Mouse (Mus musculus) hindbrain, postnatal 0 days (tissue): ENCODE measurements around the gene Tppp. TPM values are rescaled to one million over a fixed set of nuclear protein-coding genes. Genes with fewer than 3 reads are reported as not detected.
"Not testable (repeated sequence)": the region's sequence is repeated elsewhere in the genome, so short reads cannot be mapped to it uniquely, and the experiment has no call there.

Source experiments
- ATAC-seq: fragments of 200-750 bp; cut with Nextera tagmentation; 2 replicates; pipeline ENCODE4 v1.8.0; 2017; ENCODE audit warnings: mild to moderate bottlenecking, moderate TSS enrichment, moderate library complexity
- DNase-seq: peaks from one replicate; pipeline ENCODE4 v3.0.0-alpha.2; 2015; ENCODE audit warnings: low spot score
- H3K27ac ChIP-seq: fragments of 300-500 bp; sonication (generic); 2 replicates; pipeline ENCODE4 v1.5.1; 2014; ENCODE audit warnings: mild to moderate bottlenecking
- H3K27me3 ChIP-seq: fragments of 300-500 bp; sonication (generic); 2 replicates; pipeline ENCODE4 v1.6.1; 2014; ENCODE audit warnings: low read length, mixed read lengths; ENCODE audit not compliant: insufficient read depth
- H3K36me3 ChIP-seq: fragments of 300-500 bp; sonication (generic); 2 replicates; pipeline ENCODE4 v1.6.1; 2014; ENCODE audit warnings: low read length, mixed read lengths; ENCODE audit not compliant: insufficient read depth
- H3K4me1 ChIP-seq: fragments of 300-500 bp; sonication (generic); 2 replicates; pipeline ENCODE4 v1.6.1; 2014; ENCODE audit warnings: antibody characterized with exemption, low read length, mixed read lengths; ENCODE audit not compliant: insufficient read depth
- H3K4me2 ChIP-seq: fragments of 300-500 bp; sonication (generic); 2 replicates; pipeline ENCODE4 v1.6.1; 2014; ENCODE audit warnings: low read depth, mild to moderate bottlenecking, low read length, moderate library complexity, mixed read lengths
- H3K4me3 ChIP-seq: fragments of 300-500 bp; sonication (generic); 2 replicates; pipeline ENCODE4 v1.5.1; 2014; ENCODE audit warnings: low read length
- H3K9ac ChIP-seq: fragments of 300-500 bp; sonication (generic); replicated peaks from 2 replicates; pipeline ENCODE4 v1.6.1; 2014; ENCODE audit warnings: mild to moderate bottlenecking, low read length, moderate library complexity, mixed read lengths
- H3K9me3 ChIP-seq: fragments of 300-500 bp; sonication (generic); 2 replicates; pipeline ENCODE4 v1.6.1; 2016; ENCODE audit warnings: low read length, mixed read lengths
- CTCF ChIP-seq: IDR thresholded peaks from 2 replicates; pipeline ENCODE4 v1.5.1; 2016; ENCODE audit warnings: antibody characterized with exemption, control low read depth, low read depth
- WGBS: fragments of 180-500 bp; shearing (Covaris S2); extraction: QIAGEN DNeasy Blood & Tissue Kit; methylation state at CpG from one replicate; pipeline ENCODE4 v1.1.7; 2014; 5-methylcytosine and 5-hydroxymethylcytosine counted together
- polyA plus RNA-seq: library from polyadenylated mRNA; unstranded; fragments of >200 nt; fragmentation: Nextera tagmentation; extraction: Ambion mirVana; gene quantifications from 2 replicates; pipeline ENCODE4 v1.2.1, GENCODE M21; 2015
- total RNA-seq: library from RNA; depleted of rRNA; stranded (reverse); fragments of >200 nt; gene quantifications from 2 replicates; pipeline ENCODE4 v1.2.3, GENCODE M21; 2014

The Tppp gene
- total and polyA plus RNA-seq, 2 experiments from 2014 or later, result 8.7 to 36.6 TPM

GRCm38 (mm10) chr13:74001492-74001891 is 7.7 kb upstream of the Tppp start:
- Histone ChIP-seq H3K27ac (no peak overlapping the region), H3K9ac (no peak overlapping the region), H3K4me2 (no peak overlapping the region), H3K4me3 (no peak overlapping the region), H3K9me3 (no peaks in the 10 kb centered on the region), H3K27me3 (no peaks in the 10 kb centered on the region), H3K4me1 (no peaks in the 10 kb centered on the region), H3K36me3 (no peaks in the 10 kb centered on the region)
- WGBS, result 71% methylated on average over 4 of the region's 4 CpGs
- DNase-seq (no peak), ATAC-seq (no peak)
- TF ChIP-seq CTCF, result no peak

GRCm38 (mm10) chr13:74006881-74007280 is 2.3 kb upstream of the Tppp start:
- H3K4me3 ChIP-seq, H3K36me3 ChIP-seq, DNase-seq, H3K27me3 ChIP-seq, H3K9ac ChIP-seq, ATAC-seq, H3K9me3 ChIP-seq, H3K4me2 ChIP-seq, H3K27ac ChIP-seq: not testable (repeated sequence)
- WGBS, result 86% methylated on average over 4 of the region's 4 CpGs
- peaks cover 11% of the 10 kb centered on the region for H3K4me1 ChIP-seq

- H3K36me3 ChIP-seq, H3K4me3 ChIP-seq, ATAC-seq, H3K27me3 ChIP-seq, H3K9me3 ChIP-seq, H3K27ac ChIP-seq, H3K9ac ChIP-seq, DNase-seq: not testable (repeated sequence)
- H3K4me1 ChIP-seq, result peaks cover 12% of the 10 kb centered on the region
- 80% methylated on average over 2 of the region's 2 CpGs for WGBS
- H3K4me2 ChIP-seq, result peak overlapping the region; percentile 96; the same call in 1 of the 2 replicates
Measured at GRCm38 (mm10) chr13:74008216-74008615, 991 bp upstream of the Tppp start.

- peak overlapping the region; percentile 69 for H3K4me3 ChIP-seq
- no peaks in the 10 kb centered on the region for H3K27me3 ChIP-seq
- peak; percentile 66 for ATAC-seq
- WGBS, result under 1% methylated on average over 55 of the region's 55 CpGs
- peak overlapping the region; percentile 96 for H3K4me2 ChIP-seq
- no peaks in the 10 kb centered on the region for H3K36me3 ChIP-seq
- DNase-seq, result peak; percentile 89
- no peaks in the 10 kb centered on the region for H3K9me3 ChIP-seq
- peak overlapping the region; percentile 90 for H3K27ac ChIP-seq
- peaks cover 12% of the 10 kb centered on the region for H3K4me1 ChIP-seq
- peak overlapping the region; percentile 75 for H3K9ac ChIP-seq
- no peak for TF ChIP-seq CTCF
Measured at GRCm38 (mm10) chr13:74009791-74010614, 796 bp downstream of the Tppp start.

GRCm38 (mm10) chr13:74010678-74011077 is 1.5 kb downstream of the Tppp start:
- Histone ChIP-seq H3K27me3 (no peaks in the 10 kb centered on the region), H3K4me3 (peak overlapping the region; percentile 69), H3K36me3 (no peaks in the 10 kb centered on the region), H3K27ac (peak overlapping the region; percentile 90), H3K4me2 (peak overlapping the region; percentile 96), H3K9ac (peak overlapping the region; percentile 75), H3K9me3 (no peaks in the 10 kb centered on the region), H3K4me1 (peaks cover 12% of the 10 kb centered on the region)
- ATAC-seq (peak; percentile 61), DNase-seq (peak; percentile 61)
- 9% methylated on average over 3 of the region's 3 CpGs for WGBS
- no peak for TF ChIP-seq CTCF

- H3K4me2 ChIP-seq, result no peak overlapping the region
- H3K4me1 ChIP-seq, result peaks cover 10% of the 10 kb centered on the region
- no peak overlapping the region for H3K27ac ChIP-seq
- H3K9ac ChIP-seq, result no peak overlapping the region
- DNase-seq, result peak; percentile 33
- no peak overlapping the region for H3K4me3 ChIP-seq
- no peaks in the 10 kb centered on the region for H3K36me3 ChIP-seq
- H3K9me3 ChIP-seq, result no peaks in the 10 kb centered on the region
- WGBS, result 57% methylated on average over 4 of the region's 4 CpGs
- no peaks in the 10 kb centered on the region for H3K27me3 ChIP-seq
- TF ChIP-seq CTCF, result no peak
- ATAC-seq, result no peak
Measured at GRCm38 (mm10) chr13:74015908-74016307, 6.7 kb downstream of the Tppp start.

- DNase-seq (no peak), ATAC-seq (no peak)
- no peak overlapping the region for H3K4me2 ChIP-seq
- no peaks in the 10 kb centered on the region; the same call in 1 of the 2 replicates for H3K36me3 ChIP-seq
- 82% methylated on average over 4 of the region's 4 CpGs for WGBS
- H3K9ac ChIP-seq, result no peak overlapping the region
- TF ChIP-seq CTCF, result no peak
- H3K4me1 ChIP-seq, result no peaks in the 10 kb centered on the region
- no peak overlapping the region for H3K4me3 ChIP-seq
- no peaks in the 10 kb centered on the region for H3K9me3 ChIP-seq
- no peak overlapping the region for H3K27ac ChIP-seq
- H3K27me3 ChIP-seq, result no peaks in the 10 kb centered on the region
Measured at GRCm38 (mm10) chr13:74017426-74017825, 8.2 kb downstream of the Tppp start.

- not testable (repeated sequence) for H3K27ac ChIP-seq, DNase-seq, H3K27me3 ChIP-seq, H3K4me2 ChIP-seq, H3K9me3 ChIP-seq, H3K4me1 ChIP-seq, H3K36me3 ChIP-seq, H3K4me3 ChIP-seq, ATAC-seq, H3K9ac ChIP-seq
- 66% methylated on average over 8 of the region's 8 CpGs for WGBS
Measured at GRCm38 (mm10) chr13:74019006-74019405, 9.8 kb downstream of the Tppp start.
